Mouse (Mus musculus) heart, adult 8-10 months (tissue): ENCODE measurements around the gene Cdc25a. TPM values are rescaled to one million over a fixed set of nuclear protein-coding genes. Genes with fewer than 3 reads are reported as not detected.

Experiments used
- DNase-seq: peaks from one replicate; pipeline ENCODE4 v3.0.0; 2022; ENCODE audit warnings: low spot score
- total RNA-seq, 4 experiments: library from RNA; stranded (reverse); gene quantifications; 2 replicates each; pipeline ENCODE4 v1.2.4; 2022

Gene Cdc25a
- 1 to 10 TPM; 4.8 to 5.6 (median 5.2) TPM for total RNA-seq

GRCm38 (mm10) chr9:109874797-109875691 is at the start of gene Cdc25a:
TSS of gene Cdc25a (plus strand) at chr9:109875579.
- DNase-seq = peak; percentile 99

- no peak for DNase-seq
Observed at GRCm38 (mm10) chr9:109825739-109826138, 49.6 kb upstream of the Cdc25a start.

GRCm38 (mm10) chr9:109826181-109826580 is 49.2 kb upstream of the Cdc25a start:
- no peak for DNase-seq

DNA sequence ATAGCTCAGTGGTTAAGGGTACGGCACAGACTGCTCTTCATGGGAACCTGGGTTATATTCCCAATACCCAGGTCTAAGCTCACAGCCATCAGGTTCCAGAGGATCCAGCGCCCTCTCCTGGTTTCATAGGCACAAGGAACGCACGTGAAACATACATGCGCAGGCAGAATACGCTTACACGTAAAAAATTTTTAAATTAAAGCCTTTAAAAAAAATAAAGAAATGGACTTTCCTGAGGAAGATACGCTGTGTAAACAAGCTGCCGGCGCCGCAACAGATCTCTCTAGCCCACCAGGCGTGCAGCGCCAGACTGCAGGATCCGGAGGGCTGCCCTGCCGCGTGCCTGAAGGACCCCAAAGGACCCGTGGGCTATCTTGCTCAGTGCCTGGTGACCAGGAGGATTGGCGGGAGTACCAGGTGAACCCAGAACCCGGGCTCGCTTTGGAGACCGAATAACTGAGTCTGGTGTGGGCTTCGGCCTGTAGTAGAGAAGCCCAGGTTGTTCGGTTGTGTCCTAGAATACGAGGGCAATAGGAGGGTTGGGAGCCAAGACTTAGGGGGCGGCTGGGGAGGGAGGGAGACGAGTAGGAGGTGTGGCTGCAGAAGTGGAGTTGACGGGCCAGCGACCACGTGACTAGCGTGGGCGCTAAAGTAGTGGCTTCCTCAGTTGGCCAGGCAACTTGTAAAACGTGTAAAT is 42.8 kb upstream of the Cdc25a start, which contains the start of gene Nme6:
Gene Nme6 (plus strand): TSS at position 359 of the 697 bp plus-strand sequence.
- DNase-seq = peak; percentile 85

DNA sequence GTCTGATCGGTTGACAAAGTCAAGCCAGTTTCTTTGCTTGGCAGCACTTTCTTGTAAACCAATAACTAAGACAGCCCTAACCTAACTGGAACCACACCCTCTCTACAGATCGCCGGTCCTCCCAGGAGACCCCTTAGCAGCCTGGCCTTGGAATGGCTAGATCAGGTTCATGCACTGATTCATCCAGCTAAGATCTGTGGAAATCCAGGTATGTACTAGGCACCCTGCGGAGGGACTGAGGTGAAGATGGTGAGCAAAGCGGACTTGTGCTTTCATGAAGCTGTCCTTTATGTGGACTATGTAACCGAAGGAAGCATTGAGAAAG is 42.3 kb upstream of the Cdc25a start:
- no peak for DNase-seq

DNA sequence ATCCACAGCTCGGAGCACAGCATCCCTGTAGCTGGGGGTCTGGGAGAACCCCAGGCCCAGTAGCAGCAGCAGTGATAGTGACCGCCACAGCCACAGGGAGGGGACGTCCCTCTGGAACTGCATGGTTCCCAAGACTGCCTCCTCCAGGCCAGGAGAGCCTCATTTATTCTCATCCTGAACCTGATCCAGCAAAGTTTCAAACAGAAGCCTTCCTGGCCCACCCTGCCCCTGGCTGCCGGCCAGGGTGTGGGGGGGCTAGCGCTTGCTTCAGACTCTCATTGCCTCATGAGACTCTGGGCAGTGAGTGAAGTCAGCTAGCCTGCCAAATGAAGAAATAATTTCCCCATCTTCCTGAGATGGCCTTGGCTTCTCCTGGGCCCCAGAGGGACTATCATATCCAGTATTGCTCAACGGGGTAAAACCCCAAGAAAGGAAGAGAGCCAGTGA is 26.0 kb upstream of the Cdc25a start, which contains the start of gene Camp:
Gene Camp (minus strand): TSS at position 306 of the 447 bp plus-strand sequence.
- DNase-seq = peak; percentile 68

- DNase-seq = no peak
Observed at GRCm38 (mm10) chr9:109850099-109850498, 25.3 kb upstream of the Cdc25a start.

- DNase-seq = no peak
Observed at GRCm38 (mm10) chr9:109854341-109854740, 21.0 kb upstream of the Cdc25a start.

DNA sequence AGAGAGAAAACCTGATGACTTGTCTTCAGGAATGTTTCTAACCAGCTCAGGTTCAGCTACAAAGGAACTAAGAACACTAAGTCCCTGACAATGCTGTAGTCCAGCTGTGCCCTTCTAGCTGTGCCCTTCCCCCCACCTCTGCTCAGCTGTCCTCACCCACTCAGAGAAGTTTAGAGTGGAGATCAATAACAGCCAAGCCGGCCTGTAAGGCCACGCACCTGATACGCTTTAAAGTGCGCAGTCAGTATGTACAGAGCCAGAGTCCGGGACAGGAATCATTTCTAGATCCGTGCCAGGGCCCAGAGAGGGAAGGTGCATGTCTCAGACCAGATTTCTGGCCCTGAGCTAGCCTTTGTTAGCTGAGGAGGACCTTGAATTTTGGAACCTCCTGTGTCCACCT is 19.4 kb upstream of the Cdc25a start:
- no peak for DNase-seq

- DNase-seq = peak; percentile 69
Observed at GRCm38 (mm10) chr9:109862397-109863044, 12.9 kb upstream of the Cdc25a start.

DNA sequence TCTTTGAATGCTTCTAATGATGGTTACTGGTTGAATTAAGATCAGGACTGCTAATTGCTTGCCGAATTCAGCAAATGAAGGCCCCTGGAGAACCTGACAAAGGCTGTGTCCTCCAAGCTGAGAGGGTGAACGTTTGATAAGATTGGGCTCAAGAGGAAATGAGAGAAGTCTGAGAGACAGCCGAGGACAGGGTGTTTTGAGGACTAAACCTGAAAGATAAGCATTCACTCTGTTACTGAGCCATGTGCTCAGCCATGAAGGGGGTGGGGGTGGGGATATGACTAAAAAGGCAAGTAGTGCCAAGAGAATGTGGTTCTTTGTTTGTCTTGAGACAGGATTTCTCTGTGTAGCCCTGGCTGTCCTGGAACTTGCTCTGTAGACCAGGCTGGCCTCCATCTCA is 12.3 kb upstream of the Cdc25a start:
- no peak for DNase-seq

- no peak for DNase-seq
Observed at GRCm38 (mm10) chr9:109866218-109866617, 9.2 kb upstream of the Cdc25a start.

DNA sequence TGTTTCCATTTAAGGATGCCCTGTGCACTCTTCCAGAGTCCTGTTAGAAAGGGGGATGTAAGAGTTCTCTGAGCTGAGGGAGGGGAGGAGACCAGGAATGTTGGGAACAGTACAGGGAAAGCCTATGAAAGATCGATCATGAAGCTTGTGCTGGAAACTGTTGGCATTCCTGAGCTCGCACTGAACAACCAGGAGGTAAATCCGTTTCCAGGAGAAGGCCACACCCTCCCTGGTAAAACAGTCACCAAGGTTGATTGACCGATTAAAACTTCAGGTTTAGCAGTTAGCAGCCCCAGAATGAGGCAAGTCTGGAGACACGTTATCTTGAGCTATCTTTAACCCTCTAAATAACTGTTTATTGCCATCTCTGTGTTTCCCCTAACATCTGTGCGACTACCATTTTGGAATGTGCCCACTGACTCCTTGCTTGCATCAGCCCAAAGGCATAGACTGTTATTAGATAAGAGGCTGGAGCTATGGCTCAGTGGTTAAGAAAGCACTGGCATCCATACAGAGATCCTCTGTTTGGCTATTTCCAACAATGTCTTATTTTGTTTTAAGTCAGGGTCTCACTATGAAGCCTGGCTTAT is 4.3 kb upstream of the Cdc25a start:
- DNase-seq = no peak

DNA sequence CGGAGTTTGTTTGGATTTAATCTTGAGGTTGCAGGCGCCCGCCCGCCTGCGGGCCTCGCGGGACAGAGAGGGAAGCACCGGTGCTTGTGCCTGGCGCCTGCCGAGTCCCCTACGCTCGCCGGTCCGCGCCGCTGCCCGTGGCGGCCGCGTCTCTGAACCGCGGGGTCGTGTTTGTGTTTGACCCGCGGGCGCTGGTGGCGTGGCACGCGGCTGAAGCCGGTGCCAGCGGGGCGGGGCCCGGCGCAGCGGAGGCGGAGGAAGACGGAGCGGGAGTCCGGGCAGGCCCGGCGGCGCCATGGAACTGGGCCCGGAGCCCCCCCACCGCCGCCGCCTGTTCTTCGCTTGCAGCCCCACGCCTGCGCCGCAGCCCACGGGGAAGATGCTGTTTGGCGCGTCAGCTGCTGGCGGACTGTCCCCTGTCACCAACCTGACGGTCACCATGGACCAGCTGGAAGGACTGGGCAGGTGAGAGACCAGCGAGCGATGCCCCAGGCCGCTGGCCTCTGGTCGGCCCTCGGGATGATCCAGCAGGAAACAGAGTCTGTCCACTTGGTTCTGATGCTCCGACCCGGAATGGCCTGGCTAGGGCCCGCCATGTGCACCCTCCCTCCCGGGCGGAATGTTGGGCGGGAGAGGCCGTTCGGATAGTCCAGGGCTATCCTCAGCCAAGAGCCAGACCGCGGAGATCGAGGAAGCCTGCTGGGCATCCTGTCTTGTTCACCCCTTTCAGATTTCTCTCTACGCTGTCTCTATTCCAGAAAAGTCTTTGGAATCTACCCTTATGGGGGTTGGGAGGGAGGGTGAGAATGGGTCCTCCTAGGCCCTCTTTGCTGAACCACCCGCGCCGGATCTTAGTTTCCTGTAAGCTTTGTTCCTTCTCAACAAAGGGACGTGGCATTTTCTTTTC is 569 bp downstream of the Cdc25a start:
- no peak for DNase-seq

- DNase-seq = no peak
Observed at GRCm38 (mm10) chr9:109876756-109877155, 1.4 kb downstream of the Cdc25a start.

- DNase-seq = no peak
Observed at GRCm38 (mm10) chr9:109877666-109878065, 2.3 kb downstream of the Cdc25a start.

- DNase-seq = no peak
Observed at GRCm38 (mm10) chr9:109879305-109879704, 3.9 kb downstream of the Cdc25a start.

GRCm38 (mm10) chr9:109886259-109886658 is 10.9 kb downstream of the Cdc25a start:
- DNase-seq = no peak

DNA sequence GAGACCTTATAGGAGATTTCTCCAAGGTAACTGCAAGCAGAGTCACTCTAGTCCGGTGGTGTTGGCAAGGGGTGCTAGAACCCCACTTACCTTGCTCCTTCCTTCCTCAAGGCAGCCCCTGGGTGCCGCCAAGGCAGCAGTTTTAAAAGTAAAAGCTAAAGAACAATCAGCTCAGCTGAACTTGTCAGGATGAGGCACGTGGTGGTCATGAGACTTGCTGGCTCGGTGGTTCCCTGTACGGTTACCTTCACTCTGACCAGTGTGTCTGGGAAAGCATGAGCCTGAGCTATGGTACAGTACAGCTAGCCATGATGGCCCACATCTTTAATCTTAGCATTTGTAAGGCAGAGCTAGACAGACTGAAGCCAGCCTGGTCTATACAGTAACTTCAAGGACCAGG is 11.9 kb downstream of the Cdc25a start:
- DNase-seq = no peak

DNA sequence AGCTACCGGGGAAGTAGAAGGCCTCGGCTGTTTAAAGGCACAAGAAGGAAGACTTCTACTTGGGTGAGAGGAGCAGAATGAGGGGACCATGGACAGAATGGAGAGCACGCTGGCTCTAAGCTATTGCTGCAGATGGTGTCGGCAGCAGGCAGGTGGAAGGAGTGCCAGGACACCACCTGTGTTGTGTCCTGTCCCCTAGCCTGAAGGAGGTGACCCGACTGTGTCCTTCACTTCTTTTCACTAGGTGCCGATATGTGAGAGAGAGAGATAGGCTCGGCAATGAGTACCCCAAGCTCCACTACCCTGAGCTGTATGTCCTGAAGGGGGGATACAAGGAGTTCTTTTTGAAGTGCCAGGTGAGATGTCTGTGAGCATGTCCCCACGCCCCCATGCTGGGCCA is 16.1 kb downstream of the Cdc25a start:
- DNase-seq = no peak
